Mouse (Mus musculus) heart, embryonic 10.5 days (tissue): ENCODE measurements around the gene Slc7a9. TPM values are rescaled to one million over a fixed set of nuclear protein-coding genes. Genes with fewer than 3 reads are reported as not detected.

Source experiments
- DNase-seq: peaks from one replicate; pipeline ENCODE4 v3.0.0-alpha.2; 2017; ENCODE audit warnings: low spot score
- H3K27ac ChIP-seq: fragments of 300-500 bp; sonication (generic); 2 replicates; pipeline ENCODE4 v1.5.1; 2016; ENCODE audit warnings: mild to moderate bottlenecking
- H3K27me3 ChIP-seq: fragments of 300-500 bp; sonication (generic); 2 replicates; pipeline ENCODE4 v1.6.1; 2016; ENCODE audit warnings: mild to moderate bottlenecking; ENCODE audit not compliant: poor library complexity, insufficient read depth, severe bottlenecking
- H3K36me3 ChIP-seq: fragments of 300-500 bp; sonication (generic); 2 replicates; pipeline ENCODE4 v1.6.1; 2016; ENCODE audit warnings: mild to moderate bottlenecking, moderate library complexity
- H3K4me1 ChIP-seq: fragments of 300-500 bp; sonication (generic); 2 replicates; pipeline ENCODE4 v1.6.1; 2016; ENCODE audit warnings: mild to moderate bottlenecking
- H3K4me3 ChIP-seq: fragments of 300-500 bp; sonication (generic); 2 replicates; pipeline ENCODE4 v1.5.1; 2016; ENCODE audit warnings: mild to moderate bottlenecking, moderate library complexity
- H3K9me3 ChIP-seq: fragments of 300-500 bp; sonication (generic); 2 replicates; pipeline ENCODE4 v1.6.1; 2016; ENCODE audit warnings: mild to moderate bottlenecking, moderate library complexity
- WGBS: fragments of 180-500 bp; shearing (Covaris S2); methylation state at CpG from one replicate; pipeline ENCODE4 v1.1.7; 2016; 5-methylcytosine and 5-hydroxymethylcytosine counted together
- polyA plus RNA-seq: library from polyadenylated mRNA; unstranded; fragments of >200 nt; fragmentation: Nextera tagmentation; extraction: Ambion mirVana; gene quantifications from 2 replicates; pipeline ENCODE4 v1.2.1, GENCODE M21; 2016

The Slc7a9 gene
- polyA plus RNA-seq: 0.63 and 1.2 TPM in 2 replicates

DNA sequence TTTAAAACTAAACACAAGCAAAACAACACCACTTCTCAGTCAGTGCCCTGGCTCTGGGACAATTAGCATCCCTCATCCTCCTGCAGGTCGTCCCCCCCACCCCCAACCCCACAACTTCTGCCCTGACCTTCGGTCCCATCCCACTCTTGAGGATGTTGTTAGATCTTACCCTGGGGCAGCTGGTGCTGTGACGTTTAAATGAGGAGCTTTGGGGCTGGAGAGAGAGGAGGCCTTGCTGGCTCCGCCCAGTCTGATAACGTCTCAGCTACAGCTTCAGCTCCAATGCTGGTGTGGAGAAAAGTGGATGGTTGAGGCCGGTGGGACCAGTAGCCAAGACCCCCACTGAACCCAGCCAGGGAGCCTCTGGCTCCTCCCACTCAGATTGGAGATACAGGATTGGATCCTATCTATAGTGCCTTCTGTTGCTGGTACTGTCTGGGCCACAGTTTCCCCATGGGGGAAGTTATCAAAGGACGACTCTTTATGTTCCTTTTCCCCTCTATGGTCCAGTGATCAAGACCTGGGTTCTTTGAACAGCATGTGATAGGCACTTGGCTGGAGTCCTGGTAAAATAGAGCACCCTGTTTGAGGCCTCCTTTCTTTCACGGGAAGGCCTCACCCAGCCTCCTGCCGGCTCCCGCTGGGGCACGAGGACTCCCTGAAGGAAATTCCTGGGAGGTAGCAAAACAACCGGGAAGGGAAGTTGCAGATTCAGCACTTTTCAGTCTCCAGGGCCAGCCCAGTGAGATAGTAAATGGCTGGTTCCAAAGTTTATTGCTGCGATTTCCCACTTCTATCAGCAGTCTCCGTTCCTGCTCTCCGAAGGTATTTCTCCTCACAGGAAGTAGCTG, at the start of gene Slc7a9:
TSS of gene Slc7a9 (plus strand) at position 801 of the 851 bp plus-strand sequence.
- H3K27me3 ChIP-seq: no peaks in the 10 kb centered on the region
- H3K4me1 ChIP-seq: peaks cover 13% of the 10 kb centered on the region
- H3K27ac ChIP-seq: peak within 1 kb of the TSS; percentile 60
- 21% methylated on average over 15 of the region's 15 CpGs for WGBS
- no peak for DNase-seq
- no peaks in the 10 kb centered on the region for H3K9me3 ChIP-seq
- no peak within 1 kb of the TSS for H3K4me3 ChIP-seq
- no peaks in the 10 kb centered on the region for H3K36me3 ChIP-seq

DNA sequence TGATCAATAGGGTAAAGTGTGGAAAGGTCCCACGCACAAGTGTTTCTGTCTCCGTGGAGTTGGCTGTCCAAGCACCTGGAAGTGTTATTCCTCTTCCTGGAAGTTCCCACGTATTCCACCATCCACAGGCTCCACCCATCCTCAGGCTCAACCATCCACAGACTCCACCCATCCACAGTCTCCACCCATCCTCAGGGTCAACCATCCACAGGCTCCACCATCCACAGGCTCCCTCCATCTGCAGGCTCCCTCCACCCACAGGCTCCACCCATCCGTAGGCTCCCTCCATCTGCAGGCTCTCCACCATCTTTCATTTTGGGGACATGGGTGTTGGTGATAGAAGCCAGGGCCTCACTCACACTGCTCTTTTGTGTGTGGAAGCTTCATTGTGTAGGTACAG, 47.4 kb upstream of the Slc7a9 start:
- Histone ChIP-seq H3K4me3 (no peak overlapping the region), H3K4me1 (peaks cover 9% of the 10 kb centered on the region), H3K27ac (no peak overlapping the region), H3K27me3 (no peaks in the 10 kb centered on the region), H3K9me3 (no peaks in the 10 kb centered on the region), H3K36me3 (peaks cover 73% of the 10 kb centered on the region)
- DNase-seq: no peak
- WGBS: 76% methylated on average over 4 of the region's 4 CpGs

DNA sequence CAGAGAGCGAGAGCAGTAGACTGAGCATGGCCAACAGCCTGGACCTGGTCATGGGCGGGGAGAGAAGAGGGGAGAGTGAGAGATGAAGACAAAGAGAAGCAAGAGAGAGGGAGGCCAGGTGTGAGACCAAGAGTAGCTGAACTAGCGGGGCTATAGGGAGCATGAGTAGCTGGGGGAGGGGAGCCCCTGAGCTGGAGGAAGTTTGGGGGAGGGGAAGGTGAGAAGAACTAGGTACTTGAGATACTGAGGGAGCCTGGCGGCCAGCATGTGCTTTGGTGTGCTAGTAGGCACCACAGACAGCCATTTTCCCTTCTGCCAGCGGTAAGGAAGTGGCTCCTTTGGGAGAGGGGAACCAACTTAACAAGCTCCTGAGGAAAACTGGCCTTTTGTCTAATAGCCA, 33.4 kb upstream of the Slc7a9 start:
- Histone ChIP-seq H3K36me3 (peaks cover 67% of the 10 kb centered on the region), H3K27ac (0 out of 2 replicates have a peak overlapping the region, but pooled peaks have one; percentile 53)
- 34% methylated on average over 5 of the region's 5 CpGs for WGBS

GRCm38 (mm10) chr7:35415801-35416653, 32.6 kb upstream of the Slc7a9 start:
- Histone ChIP-seq H3K9me3 (no peaks in the 10 kb centered on the region), H3K36me3 (peaks cover 67% of the 10 kb centered on the region), H3K4me3 (no peak overlapping the region), H3K27me3 (no peaks in the 10 kb centered on the region), H3K4me1 (peaks cover 16% of the 10 kb centered on the region), H3K27ac (peak overlapping the region; percentile 57; the same call in 1 of the 2 replicates)
- 83% methylated on average over 9 of the region's 9 CpGs for WGBS
- no peak for DNase-seq

More for the DNA sequence above, 33.4 kb upstream of the Slc7a9 start:
- Histone ChIP-seq H3K4me3 (no peak overlapping the region), H3K9me3 (no peaks in the 10 kb centered on the region), H3K4me1 (peaks cover 16% of the 10 kb centered on the region), H3K27me3 (no peaks in the 10 kb centered on the region)
- no peak for DNase-seq

DNA sequence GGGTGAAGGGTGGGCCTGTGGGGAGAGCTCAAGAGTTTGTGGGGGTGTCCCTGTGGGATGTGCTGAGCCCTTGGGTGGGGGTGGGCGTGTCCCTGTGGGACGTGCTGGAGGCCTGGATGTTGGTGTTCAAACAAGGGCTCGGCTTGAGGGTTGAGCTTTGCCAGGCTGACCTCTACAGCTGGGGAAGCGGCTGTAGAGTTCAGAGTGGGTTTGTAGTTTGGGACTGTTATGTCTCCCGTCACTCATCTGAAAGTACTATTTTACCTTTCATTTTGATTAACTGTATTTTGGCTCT, 32.0 kb upstream of the Slc7a9 start:
- H3K36me3 ChIP-seq: peaks cover 67% of the 10 kb centered on the region

GRCm38 (mm10) chr7:35423071-35423470, 25.5 kb upstream of the Slc7a9 start:
- Histone ChIP-seq H3K4me3 (no peak overlapping the region), H3K4me1 (no peaks in the 10 kb centered on the region), H3K9me3 (no peaks in the 10 kb centered on the region), H3K27ac (no peak overlapping the region), H3K36me3 (peaks cover 78% of the 10 kb centered on the region), H3K27me3 (no peaks in the 10 kb centered on the region)
- no peak for DNase-seq
- WGBS: 90% methylated on average over 10 of the region's 10 CpGs

More for the DNA sequence above, 32.0 kb upstream of the Slc7a9 start:
- Histone ChIP-seq H3K27ac (no peak overlapping the region), H3K27me3 (no peaks in the 10 kb centered on the region), H3K9me3 (no peaks in the 10 kb centered on the region), H3K4me1 (peaks cover 16% of the 10 kb centered on the region), H3K4me3 (no peak overlapping the region)
- DNase-seq: no peak
- 74% methylated on average over 5 of the region's 5 CpGs for WGBS

DNA sequence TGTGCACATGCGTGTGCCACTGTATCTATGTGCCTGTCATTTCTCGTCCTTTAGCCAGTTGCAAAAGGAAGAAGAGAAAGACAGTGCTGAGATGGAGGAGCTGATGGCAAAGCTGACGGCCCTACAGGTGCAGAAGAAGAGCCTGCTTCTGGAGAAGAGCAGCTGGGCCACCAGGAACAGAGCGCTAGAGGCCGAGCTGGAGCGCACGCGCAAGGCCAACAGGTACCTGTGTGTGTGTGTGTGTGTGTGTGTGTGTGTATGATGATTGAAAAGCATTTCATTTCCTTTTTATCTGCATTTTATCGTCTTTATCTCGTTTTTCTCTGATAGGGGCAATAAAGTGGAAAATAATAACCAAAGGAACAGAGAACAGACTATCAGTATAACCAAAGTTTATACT, 20.4 kb upstream of the Slc7a9 start:
- no peak overlapping the region for H3K27ac ChIP-seq
- H3K4me1 ChIP-seq: no peaks in the 10 kb centered on the region
- H3K9me3 ChIP-seq: no peaks in the 10 kb centered on the region
- H3K36me3 ChIP-seq: peaks cover 76% of the 10 kb centered on the region
- 89% methylated on average over 10 of the region's 10 CpGs for WGBS
- no peaks in the 10 kb centered on the region for H3K27me3 ChIP-seq
- no peak overlapping the region for H3K4me3 ChIP-seq
- DNase-seq: no peak

GRCm38 (mm10) chr7:35435266-35435665, 13.3 kb upstream of the Slc7a9 start:
- peaks cover 78% of the 10 kb centered on the region for H3K36me3 ChIP-seq
- no peaks in the 10 kb centered on the region for H3K4me1 ChIP-seq
- 80% methylated on average over 9 of the region's 9 CpGs for WGBS

GRCm38 (mm10) chr7:35447501-35447900, 1.1 kb upstream of the Slc7a9 start:
- Histone ChIP-seq H3K27ac (peak overlapping the region; percentile 60), H3K36me3 (no peaks in the 10 kb centered on the region), H3K27me3 (no peaks in the 10 kb centered on the region), H3K4me1 (peaks cover 13% of the 10 kb centered on the region), H3K9me3 (no peaks in the 10 kb centered on the region), H3K4me3 (no peak overlapping the region)
- DNase-seq: no peak
- WGBS: 52% methylated on average over 4 of the region's 4 CpGs

More at GRCm38 (mm10) chr7:35435266-35435665, 13.3 kb upstream of the Slc7a9 start:
- Histone ChIP-seq H3K4me3 (no peak overlapping the region), H3K9me3 (no peaks in the 10 kb centered on the region), H3K27ac (no peak overlapping the region), H3K27me3 (no peaks in the 10 kb centered on the region)
- no peak for DNase-seq

DNA sequence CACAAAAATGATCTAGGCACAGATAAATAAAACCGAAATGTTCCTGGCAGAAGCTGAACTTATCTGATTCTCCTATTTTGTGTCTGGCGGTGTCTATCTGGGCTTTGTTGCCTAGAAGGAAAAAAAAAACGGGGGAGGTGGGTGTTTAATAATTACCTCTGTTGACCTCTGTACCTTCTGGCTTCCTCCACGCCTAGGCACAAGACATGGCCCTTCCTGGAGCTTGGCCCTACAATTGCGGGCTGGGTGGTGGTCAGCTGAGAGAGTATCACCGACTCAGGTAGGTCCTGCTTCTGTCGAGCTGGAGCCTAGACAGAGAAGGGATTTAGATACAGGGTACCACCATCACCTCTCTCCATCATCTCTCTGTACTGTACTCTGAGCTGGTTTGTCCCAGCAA, 271 bp downstream of the Slc7a9 start:
- no peak overlapping the region; the same call in 1 of the 2 replicates for H3K27ac ChIP-seq
- WGBS: 61% methylated on average over 7 of the region's 7 CpGs
- no peaks in the 10 kb centered on the region for H3K9me3 ChIP-seq
- no peak overlapping the region for H3K4me3 ChIP-seq
- peaks cover 13% of the 10 kb centered on the region for H3K4me1 ChIP-seq
- H3K36me3 ChIP-seq: no peaks in the 10 kb centered on the region
- no peak for DNase-seq
- no peaks in the 10 kb centered on the region for H3K27me3 ChIP-seq

DNA sequence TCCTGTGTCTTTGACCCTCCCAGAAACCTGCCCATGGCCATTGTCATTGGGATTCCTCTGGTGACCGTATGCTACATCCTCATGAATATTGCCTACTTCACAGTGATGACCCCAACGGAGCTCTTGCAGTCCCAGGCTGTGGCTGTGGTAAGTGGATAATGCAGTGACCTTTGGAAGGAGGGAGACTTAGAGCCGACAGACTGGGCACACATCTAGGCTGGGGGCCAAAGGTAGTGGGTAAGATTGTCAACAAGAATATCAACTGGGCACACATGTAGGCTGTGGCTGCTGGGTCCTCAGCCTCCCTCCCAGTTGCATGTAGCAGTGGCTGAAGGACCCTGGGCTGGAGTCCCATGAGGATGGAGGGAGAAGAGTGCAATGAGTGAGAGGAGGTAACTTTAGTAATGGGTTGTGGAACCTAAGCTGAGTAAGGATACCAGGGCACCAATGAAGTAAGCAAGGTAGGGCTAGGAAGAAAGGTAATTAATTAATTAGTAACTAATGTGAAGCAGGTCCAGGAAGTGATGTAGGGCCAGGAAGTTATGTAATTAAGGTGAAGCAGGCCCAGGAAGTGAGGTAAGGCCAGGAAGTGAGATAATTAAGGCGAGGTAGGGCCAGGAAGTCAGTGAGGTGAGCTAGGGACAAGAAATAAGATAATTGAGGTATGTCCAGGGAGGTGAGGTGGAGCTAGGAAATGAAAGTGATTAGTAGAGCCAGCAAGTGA, 7.7 kb downstream of the Slc7a9 start:
- H3K27ac ChIP-seq: no peak overlapping the region
- no peak overlapping the region for H3K4me3 ChIP-seq
- H3K36me3 ChIP-seq: no peaks in the 10 kb centered on the region
- no peaks in the 10 kb centered on the region for H3K27me3 ChIP-seq
- WGBS: 73% methylated on average over 4 of the region's 4 CpGs
- H3K4me1 ChIP-seq: peaks cover 5% of the 10 kb centered on the region; the same call in 1 of the 2 replicates
- no peak for DNase-seq
- no peaks in the 10 kb centered on the region for H3K9me3 ChIP-seq

GRCm38 (mm10) chr7:35460971-35461370, 12.4 kb downstream of the Slc7a9 start:
- Histone ChIP-seq H3K36me3 (no peaks in the 10 kb centered on the region), H3K9me3 (no peaks in the 10 kb centered on the region), H3K4me1 (peaks cover 5% of the 10 kb centered on the region; the same call in 1 of the 2 replicates), H3K27me3 (no peaks in the 10 kb centered on the region), H3K27ac (no peak overlapping the region), H3K4me3 (no peak overlapping the region)
- no peak for DNase-seq
- 70% methylated on average over 4 of the region's 4 CpGs for WGBS
